Mouse (Mus musculus): ENCODE data around the gene Agbl4. TPM values are rescaled to one million over a fixed set of nuclear protein-coding genes. Genes with fewer than 3 reads are reported as not detected.

Gene Agbl4
- polyA plus RNA-seq, 1 experiment: 79.8 TPM

GRCm38 (mm10) chr4:110427653-110428052, 30.2 kb downstream of the Agbl4 start:
- H3K4me1 ChIP-seq (ENCODE audit: control insufficient read depth, insufficient read depth, low read length): no peaks in the 10 kb centered on the region
- no peak overlapping the region for H3K4me3 ChIP-seq (ENCODE audit: control insufficient read depth, low read depth, low read length)
- no peaks in the 10 kb centered on the region for H3K27me3 ChIP-seq (ENCODE audit: control insufficient read depth, insufficient read depth, low read length)
- H3K27ac ChIP-seq (ENCODE audit: control insufficient read depth, insufficient read depth, low read depth, low read length): no peak overlapping the region
- no peaks in the 10 kb centered on the region for H3K36me3 ChIP-seq (ENCODE audit: control insufficient read depth, insufficient read depth, low read length)
- TF ChIP-seq CTCF (IDR thresholded peaks at IDR 0.05; ENCODE audit: control insufficient read depth, insufficient read depth, insufficient replicate concordance, low read depth, low read length) (no peak), POLR2A (IDR thresholded peaks at IDR 0.05; ENCODE audit: control insufficient read depth, low read depth, low read length) (no peak)

GRCm38 (mm10) chr4:110494371-110494770, 96.9 kb downstream of the Agbl4 start:
- no peak overlapping the region for H3K4me3 ChIP-seq (ENCODE audit: control insufficient read depth, low read depth, low read length)
- H3K27ac ChIP-seq (ENCODE audit: control insufficient read depth, insufficient read depth, low read depth, low read length): no peak overlapping the region
- TF ChIP-seq CTCF (IDR thresholded peaks at IDR 0.05; ENCODE audit: control insufficient read depth, insufficient read depth, insufficient replicate concordance, low read depth, low read length) (no peak), POLR2A (IDR thresholded peaks at IDR 0.05; ENCODE audit: control insufficient read depth, low read depth, low read length) (no peak)
- no peaks in the 10 kb centered on the region for H3K36me3 ChIP-seq (ENCODE audit: control insufficient read depth, insufficient read depth, low read length)
- no peaks in the 10 kb centered on the region for H3K27me3 ChIP-seq (ENCODE audit: control insufficient read depth, insufficient read depth, low read length)
- H3K4me1 ChIP-seq (ENCODE audit: control insufficient read depth, insufficient read depth, low read length): no peaks in the 10 kb centered on the region

- no peaks in the 10 kb centered on the region for H3K36me3 ChIP-seq (ENCODE audit: control insufficient read depth, insufficient read depth, low read length)
- no peak overlapping the region for H3K4me3 ChIP-seq (ENCODE audit: control insufficient read depth, low read depth, low read length)
- no peaks in the 10 kb centered on the region for H3K27me3 ChIP-seq (ENCODE audit: control insufficient read depth, insufficient read depth, low read length)
- no peaks in the 10 kb centered on the region for H3K4me1 ChIP-seq (ENCODE audit: control insufficient read depth, insufficient read depth, low read length)
- no peak overlapping the region for H3K27ac ChIP-seq (ENCODE audit: control insufficient read depth, insufficient read depth, low read depth, low read length)
- TF ChIP-seq CTCF (IDR thresholded peaks at IDR 0.05; ENCODE audit: control insufficient read depth, insufficient read depth, insufficient replicate concordance, low read depth, low read length): no peak
- TF ChIP-seq POLR2A (IDR thresholded peaks at IDR 0.05; ENCODE audit: control insufficient read depth, low read depth, low read length): no peak
These were observed 132.3 kb downstream of the Agbl4 start for GRCm38 (mm10) chr4:110529804-110530203.

GRCm38 (mm10) chr4:110549223-110549622, 151.8 kb downstream of the Agbl4 start:
- H3K4me1 ChIP-seq (ENCODE audit: control insufficient read depth, insufficient read depth, low read length): no peaks in the 10 kb centered on the region
- H3K27ac ChIP-seq (ENCODE audit: control insufficient read depth, insufficient read depth, low read depth, low read length): no peak overlapping the region
- no peaks in the 10 kb centered on the region for H3K27me3 ChIP-seq (ENCODE audit: control insufficient read depth, insufficient read depth, low read length)
- no peaks in the 10 kb centered on the region for H3K36me3 ChIP-seq (ENCODE audit: control insufficient read depth, insufficient read depth, low read length)
- no peak overlapping the region for H3K4me3 ChIP-seq (ENCODE audit: control insufficient read depth, low read depth, low read length)
- no peak for TF ChIP-seq POLR2A (IDR thresholded peaks at IDR 0.05; ENCODE audit: control insufficient read depth, low read depth, low read length)
- no peak for TF ChIP-seq CTCF (IDR thresholded peaks at IDR 0.05; ENCODE audit: control insufficient read depth, insufficient read depth, insufficient replicate concordance, low read depth, low read length)

GRCm38 (mm10) chr4:110597726-110598283, 200.3 kb downstream of the Agbl4 start:
- H3K4me3 ChIP-seq (ENCODE audit: control insufficient read depth, low read depth, low read length): no peak overlapping the region
- TF ChIP-seq POLR2A (IDR thresholded peaks at IDR 0.05; ENCODE audit: control insufficient read depth, low read depth, low read length): no peak
- no peak for TF ChIP-seq CTCF (IDR thresholded peaks at IDR 0.05; ENCODE audit: control insufficient read depth, insufficient read depth, insufficient replicate concordance, low read depth, low read length)

GRCm38 (mm10) chr4:110641417-110641816, 244.0 kb downstream of the Agbl4 start:
- H3K4me3 ChIP-seq (ENCODE audit: control insufficient read depth, low read depth, low read length): no peak overlapping the region
- H3K27ac ChIP-seq (ENCODE audit: control insufficient read depth, insufficient read depth, low read depth, low read length): no peak overlapping the region
- no peaks in the 10 kb centered on the region for H3K4me1 ChIP-seq (ENCODE audit: control insufficient read depth, insufficient read depth, low read length)
- no peaks in the 10 kb centered on the region for H3K36me3 ChIP-seq (ENCODE audit: control insufficient read depth, insufficient read depth, low read length)
- no peaks in the 10 kb centered on the region for H3K27me3 ChIP-seq (ENCODE audit: control insufficient read depth, insufficient read depth, low read length)
- no peak for TF ChIP-seq CTCF (IDR thresholded peaks at IDR 0.05; ENCODE audit: control insufficient read depth, insufficient read depth, insufficient replicate concordance, low read depth, low read length)
- TF ChIP-seq POLR2A (IDR thresholded peaks at IDR 0.05; ENCODE audit: control insufficient read depth, low read depth, low read length): no peak

More at GRCm38 (mm10) chr4:110597726-110598283, 200.3 kb downstream of the Agbl4 start:
- no peaks in the 10 kb centered on the region for H3K27me3 ChIP-seq (ENCODE audit: control insufficient read depth, insufficient read depth, low read length)
- H3K27ac ChIP-seq (ENCODE audit: control insufficient read depth, insufficient read depth, low read depth, low read length): no peak overlapping the region
- H3K36me3 ChIP-seq (ENCODE audit: control insufficient read depth, insufficient read depth, low read length): no peaks in the 10 kb centered on the region
- H3K4me1 ChIP-seq (ENCODE audit: control insufficient read depth, insufficient read depth, low read length): no peaks in the 10 kb centered on the region

- Histone ChIP-seq H3K4me3 (ENCODE audit: control insufficient read depth, low read depth, low read length) (no peak overlapping the region), H3K27ac (ENCODE audit: control insufficient read depth, insufficient read depth, low read depth, low read length) (no peak overlapping the region), H3K36me3 (ENCODE audit: control insufficient read depth, insufficient read depth, low read length) (no peaks in the 10 kb centered on the region), H3K4me1 (ENCODE audit: control insufficient read depth, insufficient read depth, low read length) (no peaks in the 10 kb centered on the region), H3K27me3 (ENCODE audit: control insufficient read depth, insufficient read depth, low read length) (no peaks in the 10 kb centered on the region)
- TF ChIP-seq CTCF (IDR thresholded peaks at IDR 0.05; ENCODE audit: control insufficient read depth, insufficient read depth, insufficient replicate concordance, low read depth, low read length) (no peak), POLR2A (IDR thresholded peaks at IDR 0.05; ENCODE audit: control insufficient read depth, low read depth, low read length) (no peak)
These were observed 265.5 kb downstream of the Agbl4 start for GRCm38 (mm10) chr4:110662940-110663339.

Data from testis, adult 2 months (tissue).